Mouse (Mus musculus) right cerebral cortex, adult 18-20 months (tissue): Measurements from ENCODE around the gene Eif2b2.

Experiments used
- DNase-seq: peaks from one replicate; pipeline ENCODE4 v3.0.0; 2022; ENCODE audit warnings: mixed read lengths

Gene Eif2b2

GRCm38 (mm10) chr12:85257008-85257639, 37.8 kb downstream of the Eif2b2 start:
- no peak for DNase-seq

GRCm38 (mm10) chr12:85262489-85262888, 43.2 kb downstream of the Eif2b2 start:
- no peak for DNase-seq

GRCm38 (mm10) chr12:85263190-85263589, 43.9 kb downstream of the Eif2b2 start:
- peak; percentile 49 for DNase-seq

GRCm38 (mm10) chr12:85264531-85264930, 45.2 kb downstream of the Eif2b2 start:
- no peak for DNase-seq

- DNase-seq = no peak
Measured at GRCm38 (mm10) chr12:85264940-85265339, 45.7 kb downstream of the Eif2b2 start.

- DNase-seq = no peak
Measured at GRCm38 (mm10) chr12:85266248-85266647, 47.0 kb downstream of the Eif2b2 start.

- DNase-seq = no peak
Measured at GRCm38 (mm10) chr12:85269821-85270220, 50.5 kb downstream of the Eif2b2 start.

GRCm38 (mm10) chr12:85270319-85270718, 51.0 kb downstream of the Eif2b2 start, which contains the start of gene Mlh3:
Mlh3 (minus strand) TSS chr12:85270599.
- DNase-seq = peak; percentile 89

- DNase-seq = no peak
Measured at GRCm38 (mm10) chr12:85271132-85271842, 52.0 kb downstream of the Eif2b2 start.

GRCm38 (mm10) chr12:85271843-85272206, 52.5 kb downstream of the Eif2b2 start:
- no peak for DNase-seq

- no peak for DNase-seq
Measured at GRCm38 (mm10) chr12:85273508-85273907, 54.2 kb downstream of the Eif2b2 start.
